ENCODE assay signal across 34 mouse cellular contexts in genomic region chr4:94591765-94592381, GRCm38 (mm10). TPM values are rescaled to one million over a fixed set of nuclear protein-coding genes. Genes with fewer than 3 reads are reported as not detected.
A peak's percentile ranks its signal among the peaks of the same experiment; 100 is the strongest.
DNase-seq lines count a peak whose midpoint lies in the region; ATAC-seq and TF ChIP-seq lines count a peak whose summit lies in the region.
"Had no signal": no experiment of that assay in that cellular context is flagged by ENCODE, and none has a peak within 500 bp of the region (broad histone marks: within the 10 kb centered on the region; RNA-seq: fewer than 3 reads in every experiment).

No protein-coding gene starts in this region.

- H3K9me3 ChIP-seq in midbrain, embryonic 14.5 days (ENCODE audit: control insufficient read depth, low read length), result no peaks in the 10 kb centered on the region
- H3K9me3 ChIP-seq: forebrain, embryonic 13.5 days; hindbrain, embryonic 13.5 days; megakaryocyte, embryonic 14.5 days; stomach, embryonic 15.5 days had no signal

- 0 out of 2 replicates have a peak, but pooled peaks have one; percentile 10 for ATAC-seq in megakaryocyte, adult 5-6 weeks (ENCODE audit: poor library complexity, severe bottlenecking)
- ATAC-seq in midbrain, embryonic 14.5 days (ENCODE audit: low FRiP score, low TSS enrichment), result no peak
- ATAC-seq: forebrain, embryonic 13.5 days; inflammation-experienced regulatory T-cells, adult 6 months; midbrain, embryonic 16.5 days had no signal

- no peak overlapping the region for H3K4me2 ChIP-seq in midbrain, embryonic 14.5 days (ENCODE audit: low read length)
- H3K4me2 ChIP-seq: forebrain, embryonic 13.5 days; heart, embryonic 11.5 days; hindbrain, embryonic 13.5 days; stomach, embryonic 15.5 days had no signal

- no peaks in the 10 kb centered on the region for H3K36me3 ChIP-seq in kidney, adult 2 months (ENCODE audit: control insufficient read depth, insufficient read depth, low read length)
- H3K36me3 ChIP-seq in midbrain, embryonic 14.5 days (ENCODE audit: control insufficient read depth, insufficient read depth, low read length), result no peaks in the 10 kb centered on the region
- H3K36me3 ChIP-seq: hindbrain, embryonic 13.5 days; stomach, embryonic 15.5 days had no signal

- no peak overlapping the region for H3K4me3 ChIP-seq in kidney, adult 2 months (ENCODE audit: insufficient read depth, low read depth, low read length)
- no peak overlapping the region for H3K4me3 ChIP-seq in midbrain, embryonic 14.5 days (replicated peaks; ENCODE audit: low read depth, low read length)
- H3K4me3 ChIP-seq: forebrain, embryonic 13.5 days; hindbrain, embryonic 13.5 days; megakaryocyte, embryonic 14.5 days; stomach, embryonic 15.5 days had no signal

- no peak overlapping the region for H3K27ac ChIP-seq in kidney, adult 2 months (ENCODE audit: insufficient read depth, low read depth, low read length)
- H3K27ac ChIP-seq in midbrain, embryonic 14.5 days (replicated peaks; ENCODE audit: low read depth, low read length), result no peak overlapping the region
- H3K27ac ChIP-seq: forebrain, embryonic 13.5 days; hindbrain, embryonic 13.5 days; kidney, postnatal 0 days; stomach, embryonic 15.5 days had no signal

- H3K4me1 ChIP-seq in kidney, adult 2 months (ENCODE audit: control insufficient read depth, insufficient read depth, low read length), result peaks cover 7% of the 10 kb centered on the region
- no peaks in the 10 kb centered on the region for H3K4me1 ChIP-seq in midbrain, embryonic 14.5 days (ENCODE audit: control insufficient read depth, insufficient read depth, low read length)
- H3K4me1 ChIP-seq: stomach, embryonic 15.5 days had no signal

- no peak for TF ChIP-seq POLR2A in kidney, adult 2 months (IDR thresholded peaks at IDR 0.05; ENCODE audit: low read depth, low read length)

- H3K27me3 ChIP-seq in kidney, adult 2 months (replicated peaks; ENCODE audit: control insufficient read depth, insufficient read depth, low read length), result no peaks in the 10 kb centered on the region
- no peaks in the 10 kb centered on the region for H3K27me3 ChIP-seq in midbrain, embryonic 14.5 days (ENCODE audit: control insufficient read depth, insufficient read depth, low read length)
- H3K27me3 ChIP-seq: forebrain, embryonic 13.5 days; hindbrain, embryonic 13.5 days; megakaryocyte, embryonic 14.5 days; stomach, embryonic 15.5 days had no signal

- 67% methylated on average over 4 of the region's 4 CpGs for WGBS in kidney, adult 2 months
- 88% methylated on average over 4 of the region's 4 CpGs for WGBS in midbrain, embryonic 14.5 days

- no peak for TF ChIP-seq CTCF in kidney, adult 2 months (conservative IDR thresholded peaks at IDR 0.05; ENCODE audit: insufficient read depth, insufficient read length, low read depth, low read length)

- DNase-seq in kidney, adult 2 months, result peak; percentile 22
- no peak for DNase-seq in kidney, postnatal 36 days
- DNase-seq in 416B (ENCODE audit: low read depth), result peak; percentile 35
- peak; percentile 6 for DNase-seq in brain, adult 2 months (ENCODE audit: low read depth, low spot score)
- no peak for DNase-seq in B cell, adult 2 months
- no peak for DNase-seq in midbrain, embryonic 14.5 days
- DNase-seq: adrenal gland, adult 8-10 months; cerebellum, adult 8-10 months; cerebellum, postnatal 25 days; gastrocnemius, postnatal 14 days; heart, adult 18-20 months; heart, postnatal 36 days; kidney, adult 11 months; layer of hippocampus, postnatal 36 days; left cerebral cortex, postnatal 4 days; lung, adult 18-20 months; lung, postnatal 14 days; right cerebral cortex, postnatal 25 days; thymus, adult 18-20 months; thymus, postnatal 25 days had no signal

- H3K9ac ChIP-seq in midbrain, embryonic 14.5 days (replicated peaks; ENCODE audit: low read length), result no peak overlapping the region
- H3K9ac ChIP-seq: forebrain, embryonic 13.5 days; hindbrain, embryonic 13.5 days; stomach, embryonic 15.5 days had no signal

RNA-seq across cellular contexts. Expression of gene Plaa, which starts 11.2 kb away (rescaled TPM):
- polyA plus RNA-seq in kidney, adult 2 months (2012; rRNA removed), result 26.5 and 41.9 TPM in 2 replicates
- 56.3 and 59.9 TPM in 2 replicates for total RNA-seq in megakaryocyte, adult 5-6 weeks (2015)
- 70.2 and 86.7 TPM in 2 replicates for total RNA-seq in megakaryocyte, adult 5-6 weeks (2017)
- polyA plus RNA-seq in midbrain, embryonic 14.5 days (2014; fragmentation: Nextera tagmentation; extraction: Ambion mirVana), result 62.7 and 79.5 TPM in 2 replicates

RNA-seq across cellular contexts. Expression of gene Ift74, which starts 22.4 kb away (rescaled TPM):
- polyA plus RNA-seq in kidney, adult 2 months (2012; rRNA removed), result 1.6 and 2.0 TPM in 2 replicates
- 3.4 and 4.5 TPM in 2 replicates for total RNA-seq in megakaryocyte, adult 5-6 weeks (2015)
- 6.3 and 13.7 TPM in 2 replicates for total RNA-seq in megakaryocyte, adult 5-6 weeks (2017)
- polyA plus RNA-seq in midbrain, embryonic 14.5 days (2014; fragmentation: Nextera tagmentation; extraction: Ambion mirVana), result 27.8 and 32.2 TPM in 2 replicates

RNA-seq across cellular contexts. Expression of gene Caap1, which starts 35.3 kb away (rescaled TPM):
- polyA plus RNA-seq in kidney, adult 2 months (2012; rRNA removed), result 2.4 and 2.9 TPM in 2 replicates
- 18.9 and 19.1 TPM in 2 replicates for total RNA-seq in megakaryocyte, adult 5-6 weeks (2015)
- total RNA-seq in megakaryocyte, adult 5-6 weeks (2017), result 19.2 and 19.6 TPM in 2 replicates
- 22.8 and 24.1 TPM in 2 replicates for polyA plus RNA-seq in midbrain, embryonic 14.5 days (2014; fragmentation: Nextera tagmentation; extraction: Ambion mirVana)

RNA-seq across cellular contexts. Expression of gene Gm10306, which starts 35.5 kb away (rescaled TPM):
- not detected in 2 replicates for polyA plus RNA-seq in kidney, adult 2 months (2012; rRNA removed)
- not detected in 2 replicates for total RNA-seq in megakaryocyte, adult 5-6 weeks (2015)
- total RNA-seq in megakaryocyte, adult 5-6 weeks (2017), result not detected in 2 replicates
- polyA plus RNA-seq in midbrain, embryonic 14.5 days (2014; fragmentation: Nextera tagmentation; extraction: Ambion mirVana), result 0.63 TPM in 1 of 2 replicates, not detected in the other
- total RNA-seq: adrenal gland, postnatal 4 days; gastrocnemius, postnatal 14 days; heart, adult 18-20 months; heart, postnatal 36 days; layer of hippocampus, postnatal 36 days; left cerebral cortex, postnatal 4 days; neutrophil, adult 5-6 weeks had no signal
- polyA plus RNA-seq: embryonic facial prominence, embryonic 11.5 days; heart, embryonic 11.5 days; inflammation-experienced regulatory T-cells, adult 6 months; large intestine, adult 2 months; midbrain, embryonic 16.5 days; neural tube, embryonic 11.5 days; stomach, embryonic 15.5 days had no signal

RNA-seq across cellular contexts. Expression of gene Lrrc19, which starts 58.1 kb away (rescaled TPM):
- polyA plus RNA-seq in kidney, adult 2 months (2012; rRNA removed), result 37.0 and 47.2 TPM in 2 replicates
- total RNA-seq in megakaryocyte, adult 5-6 weeks (2015), result not detected in 2 replicates
- total RNA-seq in megakaryocyte, adult 5-6 weeks (2017), result not detected in 2 replicates
- 0.29 and 0.45 TPM in 2 replicates for polyA plus RNA-seq in midbrain, embryonic 14.5 days (2014; fragmentation: Nextera tagmentation; extraction: Ambion mirVana)
- total RNA-seq: adrenal gland, adult 8-10 months; gastrocnemius, postnatal 14 days; heart, adult 18-20 months; heart, postnatal 36 days; layer of hippocampus, postnatal 36 days; left cerebral cortex, postnatal 4 days; neutrophil, adult 5-6 weeks had no signal

Comparison
In these comparisons a context has a peak if more than half of its experiments do, and no peak if none do; other contexts are left out.
1. DNase-seq: peak in kidney, adult 2 months (single experiment), 416B (single experiment) and brain, adult 2 months (single experiment); none in kidney, postnatal 36 days (0 of 2), B cell, adult 2 months (0 of 2) and midbrain, embryonic 14.5 days (single experiment).